Mouse (Mus musculus): ENCODE results near the gene Sclt1.

DNA sequence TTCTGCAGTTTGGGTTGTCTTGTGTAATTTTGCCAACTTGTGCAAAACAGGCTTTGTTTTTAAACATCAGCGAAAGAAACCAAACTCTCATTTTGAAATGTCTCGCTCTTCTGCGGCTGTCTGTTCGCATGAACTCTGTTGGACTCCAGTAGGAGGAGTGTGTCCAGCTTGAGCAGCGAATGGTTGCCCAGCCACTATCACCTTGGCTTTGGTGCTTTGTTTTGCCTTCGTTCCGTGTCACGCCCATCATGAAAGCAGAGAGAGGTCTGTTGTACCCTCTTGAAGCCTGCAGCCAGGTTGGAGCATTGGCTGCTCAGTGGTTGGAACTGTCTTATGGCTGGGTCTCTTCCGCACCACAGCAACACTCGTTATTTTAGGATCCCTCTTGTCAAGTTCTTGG is 143.1 kb downstream of the Sclt1 start:
- TF ChIP-seq CTCF (IDR thresholded peaks at IDR 0.05; ENCODE audit: borderline replicate concordance, extremely low read depth, insufficient read depth, insufficient read length) (no peak), POLR2A (IDR thresholded peaks at IDR 0.05; ENCODE audit: borderline replicate concordance, extremely low read depth, insufficient read depth, insufficient read length, poor library complexity, severe bottlenecking) (no peak)

All from brain, embryonic 14.5 days (tissue).